Mouse (Mus musculus): ENCODE data around the gene Polg2. TPM values are rescaled to one million over a fixed set of nuclear protein-coding genes. Genes with fewer than 3 reads are reported as not detected.

Gene Polg2
- polyA plus RNA-seq (2014; fragmentation: Illumina TruSeq; extraction: RNeasy Lipid Tissue Mini Kit (QIAGEN cat#74804)) = 4.5 TPM

GRCm38 (mm10) chr11:106779388-106780088 lies at the start of gene Polg2:
TSS of gene Polg2 (minus strand) at chr11:106779537.

GRCm38 (mm10) chr11:106788775-106789459 lies 9.6 kb upstream of the Polg2 start, which contains the start of the genes Ddx5 and Cep95:
TSS of gene Ddx5 (minus strand) at chr11:106789185.
TSS of gene Cep95 (plus strand) at chr11:106789252.

GRCm38 (mm10) chr11:106751039-106752018 lies 28.0 kb downstream of the Polg2 start, which contains the start of gene Milr1:
TSS of gene Milr1 (plus strand) at chr11:106751226.

DNA sequence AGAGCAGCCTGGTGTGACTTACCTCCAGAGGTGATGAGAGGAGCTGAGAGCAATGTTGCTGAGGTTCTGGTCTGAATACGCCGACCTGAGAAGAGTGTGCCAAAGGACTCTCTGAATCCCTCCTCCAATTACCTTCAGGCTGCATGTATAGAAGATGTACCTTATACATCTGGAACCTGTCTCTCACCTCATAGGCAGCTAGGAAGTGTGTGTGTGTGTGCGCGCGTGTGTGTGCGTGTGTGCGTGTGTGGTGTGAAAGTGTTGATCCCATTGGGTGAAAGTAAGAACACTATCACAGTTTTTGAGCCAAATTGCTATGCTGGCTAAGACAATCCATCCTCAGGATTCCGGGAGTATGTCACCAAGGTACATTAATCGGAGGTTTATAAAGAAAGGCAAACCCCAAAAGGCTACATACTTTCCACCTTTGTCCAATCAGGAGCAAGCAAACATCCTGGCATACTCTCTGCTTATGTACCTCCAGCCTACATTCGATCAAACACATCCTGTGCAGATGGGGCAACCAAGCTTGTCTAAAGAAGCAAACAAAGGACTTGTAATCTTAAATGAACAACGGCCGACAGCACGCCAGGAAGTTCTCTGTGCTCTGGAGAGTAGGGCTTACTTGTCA lies 29.1 kb downstream of the Polg2 start, which contains the start of gene Pecam1:
Gene Pecam1, minus strand, starts transcription at position 508 of the 631 bp plus-strand sequence.

Other genes starting within 250 kb of the Polg2 start
- 26.9 TPM for gene Tex2, start 166.1 kb downstream of the Polg2 start, polyA plus RNA-seq (2014; fragmentation: Illumina TruSeq; extraction: RNeasy Lipid Tissue Mini Kit (QIAGEN cat#74804))
- gene Pecam1, start 28.9 kb downstream of the Polg2 start, polyA plus RNA-seq (2014; fragmentation: Illumina TruSeq; extraction: RNeasy Lipid Tissue Mini Kit (QIAGEN cat#74804)) = 19.9 TPM
- gene Milr1, start 28.3 kb downstream of the Polg2 start, polyA plus RNA-seq (2014; fragmentation: Illumina TruSeq; extraction: RNeasy Lipid Tissue Mini Kit (QIAGEN cat#74804)) = 2.9 TPM
- gene Ddx5, start 9.6 kb upstream of the Polg2 start, polyA plus RNA-seq (2014; fragmentation: Illumina TruSeq; extraction: RNeasy Lipid Tissue Mini Kit (QIAGEN cat#74804)) = 1,274 TPM
- gene Cep95, start 9.7 kb upstream of the Polg2 start, polyA plus RNA-seq (2014; fragmentation: Illumina TruSeq; extraction: RNeasy Lipid Tissue Mini Kit (QIAGEN cat#74804)) = 26.3 TPM
- gene Smurf2, start 141.2 kb upstream of the Polg2 start, polyA plus RNA-seq (2014; fragmentation: Illumina TruSeq; extraction: RNeasy Lipid Tissue Mini Kit (QIAGEN cat#74804)) = 118 TPM
- 162 TPM for gene Kpna2, start 220.0 kb upstream of the Polg2 start, polyA plus RNA-seq (2014; fragmentation: Illumina TruSeq; extraction: RNeasy Lipid Tissue Mini Kit (QIAGEN cat#74804))
- 8.3 TPM for gene 1810010H24Rik, start 246.1 kb upstream of the Polg2 start, polyA plus RNA-seq (2014; fragmentation: Illumina TruSeq; extraction: RNeasy Lipid Tissue Mini Kit (QIAGEN cat#74804))

Data from ovary, adult 10 weeks (tissue).